Mouse (Mus musculus) MEL (cell line): Measurements from ENCODE around the gene Aven. TPM values are rescaled to one million over a fixed set of nuclear protein-coding genes. Genes with fewer than 3 reads are reported as not detected.
A peak's percentile ranks its signal among the peaks of the same experiment; 100 is the strongest.

Source experiments
- DNase-seq: peaks from one replicate; pipeline ENCODE4 v3.0.0; 2011; ENCODE audit warnings: low read depth, low spot score
- H3K27ac ChIP-seq: 2 replicates; pipeline ENCODE4 v1.5.1; 2012; ENCODE audit warnings: low read depth, mild to moderate bottlenecking, control low read depth, low read length, moderate library complexity; ENCODE audit not compliant: control insufficient read depth
- H3K27me3 ChIP-seq, 2 experiments: fragments of 150-350 bp in 1 of 2; sonication (generic) in 1 of 2; 2 replicates each; pipeline ENCODE4 v1.6.1; 2012; ENCODE audit warnings: low read length in 2 of 2, mild to moderate bottlenecking in 2 of 2, improper control_type of control experiment in 1 of 2, moderate library complexity in 1 of 2; ENCODE audit not compliant: insufficient read depth in 2 of 2, control insufficient read depth in 1 of 2
- H3K36me3 ChIP-seq, 2 experiments: 2 replicates each; pipeline ENCODE4 v1.6.1; 2012 to 2014; ENCODE audit warnings: low read length in 2 of 2, improper control_type of control experiment in 1 of 2, inconsistent platforms in 1 of 2, mild to moderate bottlenecking in 1 of 2; ENCODE audit not compliant: insufficient read depth in 2 of 2, control insufficient read depth in 1 of 2
- H3K4me1 ChIP-seq, 2 experiments: fragments of 150-350 bp in 1 of 2; sonication (generic) in 1 of 2; 2 replicates each; pipeline ENCODE4 v1.6.1; 2012; ENCODE audit warnings: low read length in 2 of 2, improper control_type of control experiment in 1 of 2, mild to moderate bottlenecking in 1 of 2; ENCODE audit not compliant: insufficient read depth in 2 of 2, control insufficient read depth in 1 of 2
- H3K4me3 ChIP-seq, 2 experiments: fragments of 150-350 bp in 1 of 2; sonication (generic) in 1 of 2; 2 replicates each; pipeline ENCODE4 v1.5.1; 2012; ENCODE audit warnings: low read depth in 2 of 2, low read length in 2 of 2, mild to moderate bottlenecking in 2 of 2, moderate library complexity in 2 of 2, control low read depth in 1 of 2, improper control_type of control experiment in 1 of 2; ENCODE audit not compliant: control insufficient read depth in 1 of 2, insufficient read depth in 1 of 2
- H3K79me2 ChIP-seq: 2 replicates; pipeline ENCODE4 v1.6.1; 2012; ENCODE audit warnings: mild to moderate bottlenecking, low read length, moderate library complexity; ENCODE audit not compliant: control insufficient read depth, poor library complexity, insufficient read depth
- H3K9ac ChIP-seq: 2 replicates; pipeline ENCODE4 v1.6.1; 2012; ENCODE audit warnings: low read depth, mild to moderate bottlenecking, control low read depth, low read length, moderate library complexity; ENCODE audit not compliant: control insufficient read depth, poor library complexity, severe bottlenecking
- H3K9me3 ChIP-seq: fragments of 150-350 bp; sonication (generic); replicated peaks from 2 replicates; pipeline ENCODE4 v1.6.1; 2012; ENCODE audit warnings: mild to moderate bottlenecking, low read length, improper control_type of control experiment, moderate library complexity; ENCODE audit not compliant: insufficient read depth
- EP300 ChIP-seq, 2 experiments: IDR thresholded peaks; 2 replicates each; pipeline ENCODE4 v1.6.1; 2011; ENCODE audit warnings: improper control_type of control experiment in 2 of 2, low read length in 2 of 2, low read depth in 1 of 2, mild to moderate bottlenecking in 1 of 2
- GABPA ChIP-seq: IDR thresholded peaks from 2 replicates; pipeline ENCODE4 v1.6.1; 2012; ENCODE audit warnings: low read depth, mild to moderate bottlenecking, inconsistent platforms, low read length, improper control_type of control experiment, moderate library complexity
- GATA1 ChIP-seq: IDR thresholded peaks from 2 replicates; pipeline ENCODE4 v1.6.1; 2011; ENCODE audit warnings: low read depth, low read length, improper control_type of control experiment
- KAT2A ChIP-seq: conservative IDR thresholded peaks from 2 replicates; pipeline ENCODE4 v1.6.1; 2012; ENCODE audit warnings: low read depth, low read length, improper control_type of control experiment, inconsistent platforms
- MAZ ChIP-seq: IDR thresholded peaks from 2 replicates; pipeline ENCODE4 v1.6.1; 2012; ENCODE audit warnings: low read depth, mild to moderate bottlenecking, inconsistent platforms, low read length, improper control_type of control experiment
- MXI1 ChIP-seq: IDR thresholded peaks from 2 replicates; pipeline ENCODE4 v1.6.1; 2011; ENCODE audit warnings: mild to moderate bottlenecking, low read depth, low read length, improper control_type of control experiment
- MYC ChIP-seq: IDR thresholded peaks from 2 replicates; pipeline ENCODE4 v1.6.1; 2011; ENCODE audit warnings: low read depth, mild to moderate bottlenecking, low read length, improper control_type of control experiment, moderate library complexity
- POLR2AphosphoS2 ChIP-seq: IDR thresholded peaks from 2 replicates; pipeline ENCODE4 v1.6.1; 2011; ENCODE audit warnings: low read length, improper control_type of control experiment
- RAD21 ChIP-seq: IDR thresholded peaks from 2 replicates; pipeline ENCODE4 v1.6.1; 2011; ENCODE audit warnings: mild to moderate bottlenecking, low read depth, low read length, improper control_type of control experiment
- RCOR1 ChIP-seq: IDR thresholded peaks from 2 replicates; pipeline ENCODE4 v1.6.1; 2012; ENCODE audit warnings: low read depth, mild to moderate bottlenecking, inconsistent platforms, low read length, improper control_type of control experiment
- SIN3A ChIP-seq: IDR thresholded peaks from 2 replicates; pipeline ENCODE4 v1.6.1; 2012; ENCODE audit warnings: low read length, improper control_type of control experiment, inconsistent platforms
- SMC3 ChIP-seq: IDR thresholded peaks from 2 replicates; pipeline ENCODE4 v1.6.1; 2011; ENCODE audit warnings: low read depth, low read length, improper control_type of control experiment
- TCF12 ChIP-seq: IDR thresholded peaks from 2 replicates; pipeline ENCODE4 v1.6.1; 2014; ENCODE audit warnings: low read depth, mild to moderate bottlenecking, inconsistent platforms, low read length, improper control_type of control experiment, moderate library complexity
- USF1 ChIP-seq: IDR thresholded peaks from 2 replicates; pipeline ENCODE4 v1.6.1; 2014; ENCODE audit warnings: low read depth, mild to moderate bottlenecking, inconsistent platforms, low read length, improper control_type of control experiment, moderate library complexity
- USF2 ChIP-seq, 2 experiments: IDR thresholded peaks; 2 replicates each; pipeline ENCODE4 v1.6.1; 2011 to 2012; ENCODE audit warnings: improper control_type of control experiment in 2 of 2, low read length in 2 of 2, borderline replicate concordance in 1 of 2, inconsistent platforms in 1 of 2, low read depth in 1 of 2, mild to moderate bottlenecking in 1 of 2; ENCODE audit not compliant: insufficient read depth in 1 of 2
- ZKSCAN1 ChIP-seq: IDR thresholded peaks from 2 replicates; pipeline ENCODE4 v1.6.1; 2012; ENCODE audit warnings: low read depth, mild to moderate bottlenecking, inconsistent platforms, low read length, improper control_type of control experiment, moderate library complexity
- polyA plus RNA-seq, 2 experiments: library from polyadenylated mRNA; stranded (reverse) in 1 of 2; unstranded in 1 of 2; fragments of >175 nt in 1 of 2; fragments of >200 nt in 1 of 2; gene quantifications; 2 replicates each; pipeline versions ENCODE4 v1.2.1 to v1.2.4; 2012; ENCODE audit warnings: low replicate concordance in 2 of 2, low read depth in 1 of 2; ENCODE audit not compliant: insufficient read length in 2 of 2, insufficient read depth in 1 of 2, missing spikeins in 1 of 2
- total RNA-seq: library from RNA; depleted of rRNA; stranded (reverse); fragments of 300-350 nt; gene quantifications from 2 replicates; pipeline ENCODE4 v1.2.3, GENCODE M21; 2012

The Aven gene
- total and polyA plus RNA-seq, 3 experiments, result 33.4 to 72.8 (median 50.3) TPM

GRCm38 (mm10) chr2:112566290-112567085 lies 73.7 kb downstream of the Aven start:
- Histone ChIP-seq H3K27me3 (no peaks in the 10 kb centered on the region), H3K27ac (no peak overlapping the region), H3K4me3 (no peak overlapping the region), H3K79me2 (no peaks in the 10 kb centered on the region), H3K9me3 (no peaks in the 10 kb centered on the region), H3K36me3 (peaks cover 0 to 9% of the 10 kb centered on the region in 2 experiments; a peak in 2 of 4 replicates), H3K9ac (no peak overlapping the region), H3K4me1 (peaks cover 0 to 2% of the 10 kb centered on the region in 2 experiments; a peak in 1 of 4 replicates)
- no peak for TF ChIP-seq RAD21
- TF ChIP-seq MXI1, result no peak
- no peak for TF ChIP-seq USF2 (IDR thresholded peaks at IDR 0.05; ENCODE audit: borderline replicate concordance in 1 of 2, insufficient read depth in 1 of 2, low read depth in 1 of 2, low read length in 2 of 2)
- no peak for TF ChIP-seq TCF12
- no peak for TF ChIP-seq POLR2AphosphoS2
- TF ChIP-seq SIN3A, result no peak
- no peak for TF ChIP-seq GABPA
- no peak for TF ChIP-seq KAT2A
- no peak for TF ChIP-seq MYC
- TF ChIP-seq GATA1, result no peak
- no peak for TF ChIP-seq MAZ
- no peak for TF ChIP-seq USF1
- no peak for TF ChIP-seq ZKSCAN1
- no peak for TF ChIP-seq RCOR1
- no peak for TF ChIP-seq EP300 (IDR thresholded peaks at IDR 0.05; ENCODE audit: low read depth in 1 of 2, low read length in 2 of 2)
- no peak for DNase-seq

- DNase-seq, result peak; percentile 17
- Histone ChIP-seq H3K4me3 (no peak overlapping the region), H3K27ac (no peak overlapping the region), H3K4me1 (peaks cover 0 to 2% of the 10 kb centered on the region in 2 experiments; a peak in 1 of 4 replicates), H3K27me3 (no peaks in the 10 kb centered on the region), H3K9ac (no peak overlapping the region)
- TF ChIP-seq SMC3 (no peak), MYC (no peak)
- TF ChIP-seq, all 39 proteins: peak for 0
- Histone ChIP-seq H3K36me3 (peaks cover 0 to 9% of the 10 kb centered on the region in 2 experiments; a peak in 2 of 4 replicates), H3K79me2 (no peaks in the 10 kb centered on the region), H3K9me3 (no peaks in the 10 kb centered on the region)
These were observed 75.0 kb downstream of the Aven start for GRCm38 (mm10) chr2:112567786-112568185.
